Mouse (Mus musculus): ENCODE measurements at regions not wholly inside any gene's neighbourhood (a gene's known extent, or its start where the extent isn't known, plus 50 kb on each side); places are given as distances from the start of the nearest gene placed in this dataset.

GRCm38 (mm10) chr16:75433227-75433626 is 152.6 kb downstream of the Lipi start:
- TF ChIP-seq CTCF (IDR thresholded peaks at IDR 0.05; ENCODE audit: low read depth) (no peak), EP300 (IDR thresholded peaks at IDR 0.05; ENCODE audit: low read depth) (no peak)
